Mouse (Mus musculus) lung, postnatal 0 days (tissue): Measurements from ENCODE around the gene Snapin. TPM values are rescaled to one million over a fixed set of nuclear protein-coding genes. Genes with fewer than 3 reads are reported as not detected.

ENCODE experiments used
- ATAC-seq: fragments of 200-750 bp; cut with Nextera tagmentation; 2 replicates; pipeline ENCODE4 v1.8.0; 2017; ENCODE audit warnings: moderate library complexity
- DNase-seq: peaks from one replicate; pipeline ENCODE4 v3.0.0-alpha.2; 2016; ENCODE audit warnings: low spot score
- H3K27ac ChIP-seq: fragments of 300-500 bp; sonication (generic); 2 replicates; pipeline ENCODE4 v1.5.1; 2014; ENCODE audit warnings: antibody characterized with exemption, mild to moderate bottlenecking, low read length, mixed read lengths
- H3K27me3 ChIP-seq: fragments of 300-500 bp; sonication (generic); replicated peaks from 2 replicates; pipeline ENCODE4 v1.6.1; 2014; ENCODE audit warnings: low read length, mixed read lengths; ENCODE audit not compliant: insufficient read depth
- H3K36me3 ChIP-seq: fragments of 300-500 bp; sonication (generic); 2 replicates; pipeline ENCODE4 v1.6.1; 2014; ENCODE audit warnings: low read length, mixed read lengths; ENCODE audit not compliant: insufficient read depth
- H3K4me1 ChIP-seq: fragments of 300-500 bp; sonication (generic); 2 replicates; pipeline ENCODE4 v1.6.1; 2014; ENCODE audit warnings: antibody characterized with exemption, low read depth, low read length, mixed read lengths; ENCODE audit not compliant: insufficient read depth
- H3K4me2 ChIP-seq: fragments of 300-500 bp; sonication (generic); replicated peaks from 2 replicates; pipeline ENCODE4 v1.6.1; 2014; ENCODE audit warnings: low read depth, mild to moderate bottlenecking, low read length, moderate library complexity, mixed read lengths
- H3K4me3 ChIP-seq: fragments of 300-500 bp; sonication (generic); 2 replicates; pipeline ENCODE4 v1.5.1; 2014; ENCODE audit warnings: low read depth, low read length
- H3K9ac ChIP-seq: fragments of 300-500 bp; sonication (generic); replicated peaks from 2 replicates; pipeline ENCODE4 v1.6.1; 2014; ENCODE audit warnings: low read depth, mild to moderate bottlenecking
- H3K9me3 ChIP-seq: fragments of 300-500 bp; sonication (generic); 2 replicates; pipeline ENCODE4 v1.6.1; 2016; ENCODE audit warnings: low read length, mixed read lengths
- CTCF ChIP-seq: IDR thresholded peaks from 2 replicates; pipeline ENCODE4 v1.5.1; 2016; ENCODE audit warnings: antibody characterized with exemption, mild to moderate bottlenecking
- EP300 ChIP-seq: IDR thresholded peaks from 2 replicates; pipeline ENCODE4 v1.6.1; 2016; ENCODE audit warnings: antibody characterized with exemption, mild to moderate bottlenecking, control low read depth
- WGBS: fragments of 180-500 bp; shearing (Covaris S2); extraction: QIAGEN DNeasy Blood & Tissue Kit; methylation state at CpG from one replicate; pipeline ENCODE4 v1.1.7; 2014; 5-methylcytosine and 5-hydroxymethylcytosine counted together
- polyA plus RNA-seq: library from polyadenylated mRNA; unstranded; fragments of >200 nt; fragmentation: Nextera tagmentation; extraction: Ambion mirVana; gene quantifications from 2 replicates; pipeline ENCODE4 v1.2.1, GENCODE M21; 2015

Snapin gene
- polyA plus RNA-seq, 1 experiment from 2014 or later = 101 TPM

GRCm38 (mm10) chr3:90514691-90515090 lies 23.9 kb upstream of the Snapin start:
- Histone ChIP-seq H3K27ac (peak overlapping the region; percentile 86), H3K9ac (peak overlapping the region; percentile 64), H3K4me3 (peak overlapping the region; percentile 52), H3K36me3 (no peaks in the 10 kb centered on the region), H3K4me1 (peaks cover 13% of the 10 kb centered on the region; the same call in 1 of the 2 replicates), H3K9me3 (no peaks in the 10 kb centered on the region), H3K27me3 (no peaks in the 10 kb centered on the region), H3K4me2 (peak overlapping the region; percentile 93)
- peak; percentile 93 for DNase-seq
- ATAC-seq = peak; percentile 91
- WGBS = under 1% methylated on average over 10 of the region's 10 CpGs
- TF ChIP-seq EP300 (no peak), CTCF (no peak)

GRCm38 (mm10) chr3:90513796-90514590 lies 23.2 kb upstream of the Snapin start, which contains the start of the genes S100a1 and S100a13:
TSS of gene S100a1 (minus strand) at chr3:90514392.
TSS of gene S100a13 (plus strand) at chr3:90514435.
- peak; percentile 89 for DNase-seq
- peak; percentile 75 for TF ChIP-seq CTCF
- no peak for TF ChIP-seq EP300
- H3K4me3 ChIP-seq = peak within 1 kb of the TSS; percentile 52
- 4% methylated on average over 24 of the region's 25 CpGs for WGBS
- ATAC-seq = peak; percentile 75
- H3K4me2 ChIP-seq = peak within 1 kb of the TSS; percentile 93
- no peaks in the 10 kb centered on the region for H3K9me3 ChIP-seq
- H3K27me3 ChIP-seq = no peaks in the 10 kb centered on the region
- peak within 1 kb of the TSS; percentile 64 for H3K9ac ChIP-seq
- no peaks in the 10 kb centered on the region for H3K36me3 ChIP-seq
- peak within 1 kb of the TSS; percentile 86 for H3K27ac ChIP-seq
- H3K4me1 ChIP-seq = peaks cover 13% of the 10 kb centered on the region; the same call in 1 of the 2 replicates

- Histone ChIP-seq H3K9me3 (no peaks in the 10 kb centered on the region), H3K27me3 (no peaks in the 10 kb centered on the region), H3K36me3 (no peaks in the 10 kb centered on the region), H3K4me1 (peaks cover 15% of the 10 kb centered on the region; the same call in 1 of the 2 replicates), H3K4me3 (peak overlapping the region; percentile 52; the same call in 1 of the 2 replicates), H3K4me2 (peak overlapping the region; percentile 93; the same call in 1 of the 2 replicates), H3K9ac (no peak overlapping the region), H3K27ac (no peak overlapping the region)
- TF ChIP-seq CTCF = no peak
- no peak for TF ChIP-seq EP300
- ATAC-seq (no peak), DNase-seq (no peak)
- 72% methylated on average over 9 of the region's 9 CpGs for WGBS
Observed at GRCm38 (mm10) chr3:90512948-90513642, 22.3 kb upstream of the Snapin start.

- H3K36me3 ChIP-seq = no peaks in the 10 kb centered on the region
- no peak overlapping the region for H3K27ac ChIP-seq
- H3K9me3 ChIP-seq = no peaks in the 10 kb centered on the region
- WGBS = 79% methylated on average over 5 of the region's 5 CpGs
- no peak overlapping the region for H3K4me3 ChIP-seq
- TF ChIP-seq CTCF (no peak), EP300 (no peak)
- ATAC-seq (no peak), DNase-seq (no peak)
- H3K4me1 ChIP-seq = peaks cover 22% of the 10 kb centered on the region; the same call in 1 of the 2 replicates
- no peaks in the 10 kb centered on the region for H3K27me3 ChIP-seq
- H3K9ac ChIP-seq = no peak overlapping the region
- H3K4me2 ChIP-seq = no peak overlapping the region
Observed at GRCm38 (mm10) chr3:90512276-90512675, 21.4 kb upstream of the Snapin start.

GRCm38 (mm10) chr3:90509747-90510123 lies 18.9 kb upstream of the Snapin start:
- Histone ChIP-seq H3K36me3 (peaks cover 14% of the 10 kb centered on the region; the same call in 1 of the 2 replicates), H3K27me3 (no peaks in the 10 kb centered on the region), H3K4me1 (peaks cover 22% of the 10 kb centered on the region; the same call in 1 of the 2 replicates), H3K27ac (peak overlapping the region; percentile 96), H3K4me2 (peak overlapping the region; percentile 34), H3K9ac (no peak overlapping the region), H3K9me3 (no peaks in the 10 kb centered on the region), H3K4me3 (peak overlapping the region; percentile 94; the same call in 1 of the 2 replicates)
- DNase-seq (no peak), ATAC-seq (no peak)
- WGBS = 14% methylated on average over 2 of the region's 2 CpGs
- TF ChIP-seq CTCF = no peak
- no peak for TF ChIP-seq EP300
